Mouse (Mus musculus) forebrain, embryonic 13.5 days (tissue): ENCODE results near the gene Gm49380. TPM values are rescaled to one million over a fixed set of nuclear protein-coding genes. Genes with fewer than 3 reads are reported as not detected.

Experiments
- ATAC-seq: fragments of 200-750 bp; cut with Nextera tagmentation; 2 replicates; pipeline ENCODE4 v1.8.0; 2017
- H3K27ac ChIP-seq: fragments of 300-500 bp; sonication (generic); 2 replicates; pipeline ENCODE4 v1.5.1; 2015; ENCODE audit warnings: inconsistent platforms, mild to moderate bottlenecking, moderate library complexity
- H3K27me3 ChIP-seq: fragments of 300-500 bp; sonication (generic); 2 replicates; pipeline ENCODE4 v1.6.1; 2015; ENCODE audit warnings: mild to moderate bottlenecking, inconsistent platforms
- H3K36me3 ChIP-seq: fragments of 300-500 bp; sonication (generic); 2 replicates; pipeline ENCODE4 v1.6.1; 2015; ENCODE audit warnings: mild to moderate bottlenecking, inconsistent platforms; ENCODE audit not compliant: poor library complexity, severe bottlenecking
- H3K4me1 ChIP-seq: fragments of 300-500 bp; sonication (generic); 2 replicates; pipeline ENCODE4 v1.6.1; 2015; ENCODE audit warnings: inconsistent platforms
- H3K4me2 ChIP-seq: fragments of 300-500 bp; sonication (generic); 2 replicates; pipeline ENCODE4 v1.6.1; 2015; ENCODE audit warnings: inconsistent platforms, mild to moderate bottlenecking, moderate library complexity
- H3K4me3 ChIP-seq: fragments of 300-500 bp; sonication (generic); 2 replicates; pipeline ENCODE4 v1.5.1; 2015; ENCODE audit warnings: mild to moderate bottlenecking, inconsistent platforms
- H3K9ac ChIP-seq: fragments of 300-500 bp; sonication (generic); 2 replicates; pipeline ENCODE4 v1.6.1; 2015; ENCODE audit warnings: mild to moderate bottlenecking, inconsistent platforms
- H3K9me3 ChIP-seq: fragments of 300-500 bp; sonication (generic); replicated peaks from 2 replicates; pipeline ENCODE4 v1.6.1; 2016; ENCODE audit warnings: inconsistent platforms
- WGBS: fragments of 180-500 bp; shearing (Covaris S2); methylation state at CpG from one replicate; pipeline ENCODE4 v1.1.7; 2015; 5-methylcytosine and 5-hydroxymethylcytosine counted together
- polyA plus RNA-seq: library from polyadenylated mRNA; unstranded; fragments of >200 nt; fragmentation: Nextera tagmentation; extraction: Ambion mirVana; gene quantifications from 2 replicates; pipeline ENCODE4 v1.2.1, GENCODE M21; 2015

Gm49380 gene
- polyA plus RNA-seq, 1 experiment from 2014 or later = not detected

- H3K9ac ChIP-seq = no peak overlapping the region
- no peaks in the 10 kb centered on the region for H3K36me3 ChIP-seq
- no peak overlapping the region for H3K4me3 ChIP-seq
- no peaks in the 10 kb centered on the region for H3K9me3 ChIP-seq
- no peak overlapping the region for H3K4me2 ChIP-seq
- no peak overlapping the region for H3K27ac ChIP-seq
- H3K4me1 ChIP-seq = peaks cover 34% of the 10 kb centered on the region
- H3K27me3 ChIP-seq = peaks cover 51% of the 10 kb centered on the region
- no peak for ATAC-seq
- WGBS = 43% methylated on average over 10 of the region's 10 CpGs
These were observed 26.3 kb downstream of the Gm49380 start for GRCm38 (mm10) chr9:44086960-44087359.

DNA sequence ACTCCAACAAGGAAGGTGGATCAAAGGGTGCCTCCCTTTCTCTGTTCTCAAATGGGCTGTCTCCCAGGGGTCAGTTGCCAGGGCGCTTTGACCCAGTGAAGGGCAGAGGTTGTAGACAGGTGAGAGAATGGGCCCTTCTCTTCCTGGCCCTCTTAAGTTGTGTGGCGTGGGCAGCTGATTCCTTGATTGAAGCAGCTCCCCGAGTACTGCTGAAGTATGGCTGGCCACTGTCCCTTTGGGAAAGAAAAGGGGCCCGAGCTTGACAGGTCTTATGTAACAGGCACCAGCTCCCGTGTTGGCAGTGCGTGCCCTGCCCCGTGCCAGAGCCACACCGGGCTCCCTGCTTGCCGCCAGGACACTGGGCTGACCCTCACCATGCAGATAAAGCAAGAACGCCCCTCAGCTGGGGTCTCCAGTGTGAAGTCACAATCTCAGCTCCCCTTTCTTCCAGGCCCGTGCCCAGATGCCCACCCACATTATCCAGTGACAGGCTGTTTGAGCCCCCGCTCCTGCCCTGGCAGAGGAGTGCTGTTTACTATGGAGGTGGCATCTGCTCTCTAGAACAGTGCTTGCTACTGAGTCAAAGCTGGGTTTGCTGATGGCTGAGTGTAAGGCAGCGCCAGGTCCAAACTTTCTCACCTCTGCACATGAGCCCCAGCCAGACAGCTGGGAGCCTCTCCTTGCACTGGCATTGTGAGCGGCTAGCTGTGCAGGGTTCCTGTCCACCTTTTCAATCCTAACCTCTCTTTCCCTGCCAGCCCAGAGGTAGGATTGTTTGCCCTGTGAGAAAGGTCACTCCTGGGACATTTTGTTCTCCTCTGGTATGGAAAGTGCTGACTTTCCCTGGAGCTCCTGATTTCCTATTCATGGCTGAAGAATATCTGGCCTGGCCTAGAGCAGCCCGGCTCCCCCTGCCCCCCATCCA is 27.3 kb downstream of the Gm49380 start:
- Histone ChIP-seq H3K27me3 (peaks cover 51% of the 10 kb centered on the region), H3K4me1 (peaks cover 38% of the 10 kb centered on the region), H3K9me3 (no peaks in the 10 kb centered on the region), H3K36me3 (no peaks in the 10 kb centered on the region), H3K4me3 (no peak overlapping the region), H3K4me2 (peak overlapping the region; percentile 97; the same call in 1 of the 2 replicates), H3K27ac (no peak overlapping the region), H3K9ac (no peak overlapping the region)
- WGBS = 66% methylated on average over 15 of the region's 15 CpGs
- ATAC-seq = no peak

GRCm38 (mm10) chr9:44085276-44085675 is 28.0 kb downstream of the Gm49380 start:
- peak overlapping the region; percentile 97 for H3K4me2 ChIP-seq
- no peak overlapping the region for H3K27ac ChIP-seq
- H3K4me1 ChIP-seq = peaks cover 43% of the 10 kb centered on the region
- 2% methylated on average over 10 of the region's 10 CpGs for WGBS
- peaks cover 51% of the 10 kb centered on the region for H3K27me3 ChIP-seq
- no peaks in the 10 kb centered on the region for H3K36me3 ChIP-seq
- H3K4me3 ChIP-seq = peak overlapping the region; percentile 55
- H3K9ac ChIP-seq = peak overlapping the region; percentile 73
- H3K9me3 ChIP-seq = no peaks in the 10 kb centered on the region
- no peak for ATAC-seq

- Histone ChIP-seq H3K27ac (no peak overlapping the region), H3K4me1 (peaks cover 43% of the 10 kb centered on the region), H3K4me2 (peak overlapping the region; percentile 97), H3K36me3 (no peaks in the 10 kb centered on the region), H3K4me3 (peak overlapping the region; percentile 55), H3K9me3 (no peaks in the 10 kb centered on the region), H3K9ac (peak overlapping the region; percentile 73), H3K27me3 (peaks cover 51% of the 10 kb centered on the region)
- under 1% methylated on average over 59 of the region's 62 CpGs for whole genome bisulfite sequencing
- ATAC-seq = peak; percentile 70
These were observed 28.6 kb downstream of the Gm49380 start for GRCm38 (mm10) chr9:44084659-44085229.

GRCm38 (mm10) chr9:44084236-44084635 is 29.1 kb downstream of the Gm49380 start:
- Histone ChIP-seq H3K36me3 (no peaks in the 10 kb centered on the region), H3K4me3 (peak overlapping the region; percentile 55), H3K27me3 (peaks cover 50% of the 10 kb centered on the region), H3K27ac (no peak overlapping the region), H3K4me1 (peaks cover 43% of the 10 kb centered on the region), H3K9me3 (no peaks in the 10 kb centered on the region), H3K4me2 (peak overlapping the region; percentile 97), H3K9ac (peak overlapping the region; percentile 73)
- ATAC-seq = no peak
- 2% methylated on average over 14 of the region's 14 CpGs for WGBS

DNA sequence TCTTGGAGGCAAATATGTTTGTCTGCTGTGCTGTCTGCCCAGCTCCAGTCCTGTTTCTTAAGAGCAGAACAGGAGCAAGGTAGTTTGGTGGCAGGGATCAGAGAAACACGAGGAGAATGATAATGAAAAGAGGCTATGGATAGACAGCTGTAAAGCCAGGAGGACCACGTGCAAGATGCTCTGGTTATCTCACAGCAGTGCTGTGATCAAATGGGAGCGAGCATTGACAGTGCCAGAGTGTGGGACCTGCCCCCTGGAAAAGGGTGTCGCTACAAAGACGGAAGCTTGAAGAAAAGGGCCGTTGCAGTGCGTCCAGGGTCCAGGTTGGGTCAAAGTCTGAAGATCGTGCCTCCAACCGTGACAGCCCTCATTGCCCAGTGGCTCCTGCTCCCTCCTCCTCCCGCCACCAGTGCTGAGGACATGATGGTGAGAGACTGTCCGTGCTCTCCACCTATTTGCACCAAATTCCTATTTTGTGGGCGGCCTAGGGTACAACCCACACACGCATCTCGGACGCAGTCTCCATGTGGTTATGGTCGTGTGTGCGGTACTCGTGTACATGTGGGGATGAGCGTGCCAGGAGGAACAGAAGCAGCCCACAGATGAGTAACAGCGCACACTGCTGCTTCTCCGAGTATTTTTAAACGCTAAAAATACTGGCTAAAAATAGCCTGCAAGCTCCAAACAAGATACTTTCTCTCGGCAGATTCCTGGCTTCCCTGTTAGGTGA is 29.7 kb downstream of the Gm49380 start:
- Histone ChIP-seq H3K27me3 (peaks cover 48% of the 10 kb centered on the region), H3K4me1 (peaks cover 49% of the 10 kb centered on the region), H3K9me3 (no peaks in the 10 kb centered on the region), H3K4me3 (peak overlapping the region; percentile 55), H3K4me2 (peak overlapping the region; percentile 97), H3K9ac (0 out of 2 replicates have a peak overlapping the region, but pooled peaks have one; percentile 73), H3K36me3 (no peaks in the 10 kb centered on the region), H3K27ac (no peak overlapping the region)
- ATAC-seq = no peak
- WGBS = 11% methylated on average over 23 of the region's 23 CpGs

GRCm38 (mm10) chr9:44082266-44082665 is 31.0 kb downstream of the Gm49380 start:
- peaks cover 40% of the 10 kb centered on the region for H3K27me3 ChIP-seq

DNA sequence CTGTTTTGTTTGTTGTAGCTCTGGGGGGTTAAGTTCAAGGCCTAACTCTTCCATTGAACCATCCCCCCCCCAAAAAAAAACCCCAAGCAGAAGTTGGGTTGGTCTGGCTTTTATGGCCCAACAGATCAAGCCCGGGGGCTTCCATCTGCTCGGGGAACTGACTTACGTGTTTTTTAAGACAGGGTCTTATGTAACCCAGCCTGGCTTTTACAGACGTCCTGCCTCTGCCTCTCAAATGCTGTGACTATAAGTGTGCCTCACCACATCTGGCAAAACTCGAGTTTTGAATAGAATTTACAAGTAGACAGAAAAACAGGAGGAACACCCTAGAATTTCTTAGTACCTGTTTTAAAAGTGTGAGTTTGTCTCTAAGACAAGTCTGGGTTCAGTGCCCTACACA is 31.7 kb downstream of the Gm49380 start:
- no peaks in the 10 kb centered on the region for H3K9me3 ChIP-seq
- H3K36me3 ChIP-seq = no peaks in the 10 kb centered on the region
- H3K4me3 ChIP-seq = no peak overlapping the region
- no peak for ATAC-seq
- WGBS = 59% methylated on average over 5 of the region's 5 CpGs
- H3K4me1 ChIP-seq = peaks cover 42% of the 10 kb centered on the region
- peaks cover 34% of the 10 kb centered on the region for H3K27me3 ChIP-seq
- H3K27ac ChIP-seq = no peak overlapping the region
- no peak overlapping the region for H3K9ac ChIP-seq
- H3K4me2 ChIP-seq = no peak overlapping the region

More at GRCm38 (mm10) chr9:44082266-44082665, 31.0 kb downstream of the Gm49380 start:
- Histone ChIP-seq H3K27ac (no peak overlapping the region), H3K4me2 (no peak overlapping the region), H3K4me3 (no peak overlapping the region), H3K4me1 (peaks cover 45% of the 10 kb centered on the region), H3K9ac (no peak overlapping the region), H3K36me3 (no peaks in the 10 kb centered on the region), H3K9me3 (no peaks in the 10 kb centered on the region)
- no peak for ATAC-seq
- 84% methylated on average over 5 of the region's 5 CpGs for WGBS

DNA sequence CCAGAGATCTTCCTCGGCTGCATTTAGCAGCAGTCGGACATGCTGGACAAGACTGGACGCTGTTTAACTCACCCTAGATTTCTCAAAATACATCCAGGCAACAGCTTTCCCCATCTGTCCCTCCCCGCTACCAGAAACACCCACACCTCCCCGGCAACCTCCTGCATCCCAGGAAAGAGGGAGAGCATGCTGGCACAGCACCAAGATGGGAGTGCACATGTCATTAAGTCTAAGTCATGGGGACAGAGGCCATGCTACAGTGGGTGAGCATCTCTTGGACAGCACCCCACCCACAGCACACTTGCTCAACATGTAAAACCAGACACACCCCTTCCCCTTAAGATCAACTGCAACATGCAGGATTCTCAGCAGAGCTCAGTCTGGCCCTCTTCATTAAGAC is 32.3 kb downstream of the Gm49380 start:
- Histone ChIP-seq H3K27ac (no peak overlapping the region), H3K4me1 (peaks cover 42% of the 10 kb centered on the region), H3K9ac (no peak overlapping the region), H3K4me3 (no peak overlapping the region), H3K27me3 (peaks cover 28% of the 10 kb centered on the region), H3K36me3 (no peaks in the 10 kb centered on the region), H3K9me3 (no peaks in the 10 kb centered on the region), H3K4me2 (no peak overlapping the region)
- no peak for ATAC-seq
- 73% methylated on average over 5 of the region's 5 CpGs for WGBS

GRCm38 (mm10) chr9:44079997-44080780 is 33.1 kb downstream of the Gm49380 start:
- Histone ChIP-seq H3K4me2 (no peak overlapping the region), H3K4me3 (no peak overlapping the region), H3K9me3 (no peaks in the 10 kb centered on the region), H3K27me3 (peaks cover 21% of the 10 kb centered on the region), H3K36me3 (no peaks in the 10 kb centered on the region), H3K9ac (no peak overlapping the region), H3K27ac (no peak overlapping the region), H3K4me1 (peaks cover 39% of the 10 kb centered on the region)
- ATAC-seq = no peak
- WGBS = 77% methylated on average over 10 of the region's 10 CpGs

DNA sequence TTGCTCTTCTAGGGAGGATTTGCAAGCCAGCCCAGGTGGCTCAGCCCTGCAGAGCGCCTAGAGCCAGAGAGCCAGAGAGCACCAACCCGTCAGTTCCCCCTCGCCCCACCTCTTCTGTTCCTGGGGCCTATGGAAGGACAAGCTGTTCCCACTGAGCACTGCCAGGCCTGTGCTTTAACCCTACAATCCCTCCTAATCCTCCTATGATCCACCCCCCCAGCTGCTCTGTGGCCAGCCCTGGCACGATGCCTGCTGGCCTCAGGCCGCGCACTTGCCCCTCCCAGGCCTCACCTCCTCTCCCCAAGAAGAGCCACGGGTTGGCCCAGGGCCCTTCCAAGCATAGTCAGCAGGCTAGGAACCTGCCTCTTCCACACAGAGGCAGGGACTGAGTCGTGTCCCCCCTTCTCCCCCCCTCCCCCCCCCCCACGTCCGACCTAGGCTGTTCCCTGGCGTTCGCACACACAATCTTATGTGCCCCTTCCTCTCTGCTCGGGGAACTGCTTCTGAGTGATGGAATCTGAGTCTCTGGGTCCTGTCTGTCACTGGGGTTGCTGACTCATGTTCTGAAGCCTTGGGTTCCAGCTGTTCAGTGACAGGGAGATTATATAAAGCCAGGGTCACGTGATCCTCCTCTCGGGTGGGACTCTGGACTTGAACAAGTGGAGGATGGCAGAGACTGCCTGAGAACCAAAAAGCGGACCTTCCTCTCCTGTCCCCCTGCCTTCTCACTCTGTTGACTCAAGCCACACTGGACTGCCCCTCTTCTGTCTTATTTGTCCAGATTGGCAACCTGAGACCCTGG is 34.1 kb downstream of the Gm49380 start:
- no peak overlapping the region for H3K27ac ChIP-seq
- WGBS = 30% methylated on average over 16 of the region's 16 CpGs
- H3K9ac ChIP-seq = peak overlapping the region; percentile 47
- peaks cover 16% of the 10 kb centered on the region for H3K27me3 ChIP-seq
- no peaks in the 10 kb centered on the region for H3K36me3 ChIP-seq
- peak; percentile 82 for ATAC-seq
- no peaks in the 10 kb centered on the region for H3K9me3 ChIP-seq
- no peak overlapping the region for H3K4me3 ChIP-seq
- peaks cover 29% of the 10 kb centered on the region for H3K4me1 ChIP-seq
- no peak overlapping the region for H3K4me2 ChIP-seq
